Mouse (Mus musculus) brain, embryonic 14.5 days (tissue): Measurements from ENCODE around the gene Hist2h3b. TPM values are rescaled to one million over a fixed set of nuclear protein-coding genes. Genes with fewer than 3 reads are reported as not detected.

Source experiments
- DNase-seq: peaks from one replicate; pipeline ENCODE4 v3.0.0-alpha.2; 2011; ENCODE audit warnings: low read depth
- CTCF ChIP-seq: fragments of 200-500 bp; IDR thresholded peaks from 2 replicates; pipeline ENCODE4 v1.5.1; 2012; ENCODE audit warnings: inconsistent platforms, mild to moderate bottlenecking, moderate library complexity, borderline replicate concordance; ENCODE audit not compliant: insufficient read depth, insufficient read length; ENCODE audit errors: extremely low read depth
- POLR2A ChIP-seq: fragments of 200-500 bp; IDR thresholded peaks from 2 replicates; pipeline ENCODE4 v1.6.1; 2012; ENCODE audit warnings: mild to moderate bottlenecking, inconsistent platforms, borderline replicate concordance; ENCODE audit not compliant: poor library complexity, insufficient read depth, insufficient read length, severe bottlenecking; ENCODE audit errors: extremely low read depth
- polyA plus RNA-seq: library from polyadenylated mRNA; depleted of rRNA; stranded (reverse); fragments of >200 nt; gene quantifications from 2 replicates; pipeline ENCODE4 v1.2.3, GENCODE M21; 2012; rRNA removed

The Hist2h3b gene
- 76.5 and 89.8 TPM in 2 replicates for polyA plus RNA-seq

DNA sequence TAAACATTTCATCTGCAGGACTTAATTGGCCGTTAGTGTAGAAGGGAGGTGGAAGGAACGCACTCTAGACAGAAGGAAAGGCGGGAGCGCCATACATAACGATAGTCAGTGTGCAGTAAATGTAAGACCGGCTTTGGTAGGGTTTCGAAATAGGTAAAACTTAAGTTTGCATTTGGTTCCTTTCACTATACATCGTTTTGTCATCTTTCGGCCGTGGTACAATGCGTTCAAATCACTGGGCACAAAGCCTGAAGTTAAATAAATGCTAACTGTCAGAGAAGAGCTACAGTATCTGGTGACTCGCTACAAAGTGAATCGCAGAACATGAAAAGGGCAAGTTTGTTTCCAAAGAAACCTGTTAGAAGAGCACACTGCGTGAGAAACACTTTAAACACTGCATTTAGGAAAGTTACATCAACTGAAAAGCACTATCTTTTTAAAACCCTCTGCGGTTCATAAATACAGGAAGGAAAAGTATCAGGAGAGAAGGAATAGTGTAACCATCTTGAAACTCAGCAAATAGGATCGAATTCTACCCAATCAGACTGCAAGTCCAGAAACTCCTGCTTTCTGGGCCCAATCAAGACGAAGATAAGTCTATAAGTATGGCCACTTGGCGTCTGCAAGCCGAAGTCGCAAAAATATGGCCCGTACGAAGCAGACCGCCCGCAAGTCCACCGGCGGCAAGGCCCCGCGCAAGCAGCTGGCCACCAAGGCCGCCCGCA lies at the start of gene Hist2h3b:
Gene Hist2h3b (plus strand): TSS at position 604 of the 725 bp plus-strand sequence.
- TF ChIP-seq POLR2A (peak; percentile 58; the same call in 1 of the 2 replicates), CTCF (no peak)
- peak; percentile 98 for DNase-seq

DNA sequence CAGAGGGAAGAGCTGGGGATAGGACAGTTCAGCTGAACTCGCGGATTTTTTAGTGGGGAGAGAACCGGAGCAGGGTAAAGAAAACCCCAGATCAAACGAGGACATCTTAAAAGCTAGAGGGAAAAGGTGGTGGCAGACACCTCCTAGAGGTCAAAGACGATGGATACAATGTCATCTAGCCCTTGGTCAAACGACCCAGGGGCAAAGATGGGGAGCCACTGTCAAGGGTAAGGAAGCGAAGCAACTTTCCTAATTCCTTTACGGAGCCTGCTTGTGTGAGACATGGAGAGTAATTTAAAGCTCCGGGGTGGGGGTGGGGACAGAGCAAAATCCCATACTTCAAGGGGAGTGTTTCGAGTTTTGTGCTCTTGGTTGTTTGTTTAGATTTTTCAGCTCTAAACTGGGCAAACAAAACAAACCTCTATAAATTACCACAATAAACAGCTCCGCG lies 49.2 kb upstream of the Hist2h3b start:
- no peak for DNase-seq
- TF ChIP-seq CTCF (no peak), POLR2A (no peak)

GRCm38 (mm10) chr3:96219661-96220130 lies 48.8 kb upstream of the Hist2h3b start, which contains the start of the genes Bola1 and Hist2h2ab:
Bola1 (minus strand) TSS chr3:96219709.
Hist2h2ab (plus strand) TSS chr3:96219865.
- peak; percentile 98 for DNase-seq
- TF ChIP-seq CTCF, result no peak
- peak; percentile 58 for TF ChIP-seq POLR2A

GRCm38 (mm10) chr3:96220131-96220764 lies 48.2 kb upstream of the Hist2h3b start:
- peak; percentile 62 for DNase-seq

GRCm38 (mm10) chr3:96220765-96221639 lies 47.5 kb upstream of the Hist2h3b start, which contains the start of the genes Hist2h2ac and Hist2h2be:
Hist2h2ac (minus strand) TSS chr3:96220880.
Hist2h2be (plus strand) TSS chr3:96221119.
- DNase-seq, result peak; percentile 97
- TF ChIP-seq CTCF (no peak), POLR2A (peak; percentile 57; the same call in 1 of the 2 replicates)

GRCm38 (mm10) chr3:96221640-96222038 lies 46.8 kb upstream of the Hist2h3b start:
- DNase-seq, result peak; percentile 43

GRCm38 (mm10) chr3:96222774-96223173 lies 45.7 kb upstream of the Hist2h3b start:
- DNase-seq, result no peak
- TF ChIP-seq CTCF, result no peak
- no peak for TF ChIP-seq POLR2A

More at GRCm38 (mm10) chr3:96221640-96222038, 46.8 kb upstream of the Hist2h3b start:
- TF ChIP-seq CTCF (no peak), POLR2A (no peak)

DNA sequence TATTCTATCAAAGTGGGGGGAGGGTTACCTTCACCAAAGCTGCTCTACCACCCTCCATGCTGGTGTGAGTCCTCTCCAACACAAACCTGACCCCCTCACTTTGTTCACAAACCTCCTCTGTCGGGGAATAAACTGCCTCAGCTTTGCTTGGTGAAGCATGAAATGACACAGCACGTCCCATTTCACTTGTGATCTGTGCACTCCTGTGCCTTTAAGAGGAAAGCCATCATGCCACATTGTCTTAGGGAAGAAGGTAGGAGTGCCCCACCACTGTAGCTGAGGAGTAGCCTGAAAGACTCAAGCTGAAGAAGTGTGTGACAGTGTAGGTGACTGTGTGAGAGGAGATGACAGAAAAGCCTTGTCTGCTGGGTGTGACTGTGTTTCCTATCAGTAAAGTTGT lies 43.0 kb upstream of the Hist2h3b start:
- TF ChIP-seq POLR2A (no peak), CTCF (no peak)
- no peak for DNase-seq

DNA sequence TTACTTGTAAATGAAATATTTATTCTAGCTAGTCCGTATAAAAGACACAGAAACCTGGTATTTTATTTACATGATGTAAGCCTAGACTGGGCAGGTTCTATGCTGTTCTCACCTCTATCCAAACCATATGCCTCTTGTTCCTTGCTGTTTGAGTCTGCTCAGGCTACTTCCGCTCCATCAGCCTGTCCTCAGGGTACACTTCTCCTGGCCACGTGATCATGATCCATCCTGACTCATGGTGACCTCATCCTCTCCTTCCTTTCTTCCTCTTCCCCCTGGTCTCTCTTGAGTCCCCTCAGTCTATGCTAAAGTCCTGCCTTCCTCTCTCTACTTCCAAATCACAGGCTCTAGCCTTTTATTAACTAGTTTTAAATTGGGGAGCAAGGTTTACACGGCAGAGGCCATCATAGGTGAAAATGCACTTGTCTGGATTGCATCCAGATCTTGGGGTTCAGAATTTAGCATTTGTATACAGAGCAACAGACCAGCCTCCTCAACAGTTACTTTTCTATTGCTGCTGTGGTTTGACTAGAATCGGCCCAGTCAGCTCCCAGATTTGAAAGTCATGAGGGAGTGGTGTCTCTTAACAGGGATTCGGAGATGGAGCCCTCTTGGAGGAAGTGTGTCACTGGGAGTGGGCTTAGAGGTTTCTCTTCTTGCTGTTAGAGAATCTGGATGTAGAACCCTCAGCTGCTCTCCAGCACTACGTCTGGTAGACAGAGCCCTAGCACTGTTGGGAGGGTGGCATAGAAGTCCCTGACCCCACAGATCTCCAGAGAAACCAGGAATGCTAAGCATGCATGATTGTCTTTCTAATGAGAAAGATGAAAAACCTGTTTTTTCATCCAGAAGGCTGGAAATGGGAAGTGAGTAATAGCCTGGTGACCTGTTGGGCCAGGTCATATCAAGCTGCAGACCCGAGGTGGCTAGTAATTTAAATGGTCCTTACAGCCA lies 41.5 kb upstream of the Hist2h3b start:
- no peak for DNase-seq
- TF ChIP-seq POLR2A (no peak), CTCF (no peak)

DNA sequence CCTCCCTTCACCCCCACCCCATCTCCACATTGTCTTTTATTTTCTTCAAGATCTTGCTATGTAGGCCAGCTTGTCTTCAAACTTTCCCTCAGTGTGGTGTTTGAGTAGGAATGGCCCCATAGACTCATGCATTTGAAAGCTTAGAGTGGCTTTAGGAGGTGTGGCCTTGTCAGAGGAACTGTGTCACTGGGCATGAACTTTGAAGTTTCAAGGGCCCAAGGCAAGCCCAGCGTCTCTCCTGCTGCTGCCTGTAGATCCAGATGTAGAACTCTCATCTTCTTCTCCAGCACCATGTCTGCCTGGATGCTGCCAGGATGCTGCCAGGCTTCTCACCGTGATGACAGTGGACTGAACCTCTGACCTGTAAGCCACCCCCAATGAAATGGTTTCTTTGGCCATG lies 39.6 kb upstream of the Hist2h3b start:
- TF ChIP-seq POLR2A, result no peak
- TF ChIP-seq CTCF, result no peak
- no peak for DNase-seq
